Mouse (Mus musculus) cerebellum, adult 18-20 months (tissue): Measurements from ENCODE around the gene Bri3.

Source experiments
- DNase-seq, 2 experiments: peaks; one replicate each; pipeline ENCODE4 v3.0.0; 2021

Gene Bri3

GRCm38 (mm10) chr5:144234714-144235113 lies 9.5 kb upstream of the Bri3 start:
- no peak for DNase-seq

DNA sequence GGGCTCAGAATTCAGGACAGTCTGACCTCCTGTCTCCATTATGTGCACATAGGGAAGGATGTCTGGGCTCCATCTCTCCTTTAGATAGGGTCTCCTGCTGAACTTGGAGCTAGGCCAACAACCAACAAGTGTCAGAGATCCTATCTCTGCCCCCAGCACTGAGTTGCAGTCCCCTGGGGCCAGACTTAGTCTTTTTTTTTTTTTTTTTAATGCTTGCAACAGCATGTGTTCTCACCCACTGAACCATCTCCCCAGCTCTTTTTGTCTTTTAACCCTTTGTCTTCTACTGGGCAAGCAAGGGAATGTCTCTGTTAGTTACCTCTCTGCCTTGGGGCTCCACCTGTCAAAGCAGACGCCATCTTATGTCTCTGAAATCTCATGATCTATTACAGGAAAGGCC lies 5.3 kb upstream of the Bri3 start:
- no peak for DNase-seq

- DNase-seq = no peak
Observed at GRCm38 (mm10) chr5:144245592-144245991, 1.4 kb downstream of the Bri3 start.

DNA sequence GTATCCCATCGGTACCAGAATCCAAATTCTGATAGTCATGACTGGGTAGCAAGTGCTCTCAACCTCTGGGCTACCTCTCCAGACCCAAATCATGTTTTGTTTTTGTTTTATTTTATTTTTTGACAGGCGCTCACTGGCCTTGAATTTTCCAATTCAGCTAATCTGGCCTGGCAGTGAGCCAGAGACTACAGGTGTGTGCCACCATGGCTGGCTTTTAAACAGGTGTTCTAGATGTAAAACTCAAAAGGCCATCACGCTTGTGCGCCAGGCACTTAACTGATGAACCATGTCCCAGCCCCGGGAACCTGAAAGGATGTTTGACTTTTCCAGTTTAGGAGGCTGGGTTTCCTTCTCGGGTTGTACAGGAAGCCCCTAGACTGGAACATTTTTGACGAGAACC lies 2.4 kb downstream of the Bri3 start:
- no peak for DNase-seq

- no peak for DNase-seq
Observed at GRCm38 (mm10) chr5:144247307-144247706, 3.1 kb downstream of the Bri3 start.

DNA sequence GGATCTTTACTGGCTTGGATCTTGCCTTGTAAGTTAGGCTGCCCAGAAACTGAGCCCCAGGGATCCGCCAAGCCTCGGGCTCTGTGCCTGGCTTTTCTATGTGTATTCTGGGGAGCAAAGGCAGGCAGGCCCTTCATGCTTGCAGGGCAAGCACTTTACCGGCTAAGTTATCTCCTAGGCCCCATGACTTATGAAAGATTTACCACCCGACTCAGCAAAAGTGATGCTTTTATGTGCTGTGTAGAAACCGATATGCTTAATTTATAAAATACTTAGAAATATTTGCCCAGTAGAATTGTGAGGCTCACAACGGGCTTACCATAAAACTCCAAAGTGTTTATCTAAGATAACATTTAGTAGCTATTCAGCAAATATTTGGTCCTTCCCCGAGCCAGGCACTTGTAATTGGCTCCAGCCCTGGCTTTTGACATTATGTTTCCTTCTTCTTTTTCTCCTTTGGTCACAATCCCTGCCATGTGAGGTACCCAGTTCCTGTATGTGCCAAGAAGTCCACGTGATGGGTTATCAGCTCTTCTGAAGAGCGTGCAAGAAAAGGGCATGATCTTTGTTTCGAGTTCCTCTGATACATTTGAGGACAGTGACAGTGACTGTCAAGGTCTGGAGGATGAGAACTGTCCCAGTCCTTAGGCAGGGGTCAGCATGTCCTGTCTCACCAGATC lies 3.8 kb downstream of the Bri3 start:
- no peak for DNase-seq

DNA sequence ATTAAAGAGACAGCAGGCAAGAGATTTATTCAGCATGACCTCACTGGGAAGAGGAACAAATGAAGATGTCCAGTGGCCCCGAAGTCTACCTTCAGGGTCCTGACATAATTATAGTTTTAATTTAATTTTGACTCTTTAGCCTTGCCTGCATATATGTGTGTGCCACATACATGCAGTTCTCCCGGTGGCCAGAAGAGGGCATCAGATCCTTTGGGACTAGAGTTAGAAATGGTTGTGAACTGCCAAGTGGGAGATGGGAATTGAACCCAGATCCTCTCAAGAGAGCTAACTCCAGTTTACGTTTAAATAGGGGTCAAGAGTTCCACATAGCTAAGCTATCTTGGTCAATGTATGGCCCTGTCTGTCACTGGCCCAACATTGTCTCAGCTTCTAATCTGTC lies 5.6 kb downstream of the Bri3 start:
- no peak for DNase-seq

DNA sequence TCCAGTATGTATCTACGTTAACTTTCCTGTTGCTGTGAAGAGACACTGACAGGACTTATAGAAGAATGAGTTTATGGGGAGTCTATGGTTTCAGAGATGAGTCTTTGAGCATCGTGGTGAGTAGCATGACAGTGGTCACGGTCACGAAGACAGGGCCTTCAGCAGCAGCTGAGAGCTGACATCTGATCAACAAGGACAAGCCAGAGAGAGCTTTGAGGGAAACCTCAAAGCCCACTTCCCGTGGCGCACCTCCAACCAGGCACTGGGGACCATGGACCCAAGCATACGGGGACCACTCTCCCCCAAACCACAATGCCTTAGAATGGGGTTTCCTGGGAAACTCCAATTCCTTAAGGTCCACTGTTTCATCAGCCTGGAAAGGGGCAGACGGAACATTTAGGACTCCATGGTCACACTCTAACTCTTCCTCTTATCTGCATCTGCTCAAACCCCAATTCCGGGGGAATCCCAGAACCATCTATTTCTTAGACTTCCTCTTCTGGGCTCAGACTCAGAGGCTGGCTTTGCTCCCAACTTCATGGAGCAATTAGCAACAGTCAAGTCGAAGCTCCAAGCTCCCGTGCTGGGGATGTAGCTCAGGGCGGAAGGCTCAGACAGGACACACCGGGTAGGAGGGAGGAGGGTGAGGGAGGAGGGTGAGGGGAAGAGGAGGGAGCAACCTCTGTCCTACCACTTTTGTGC lies 7.8 kb downstream of the Bri3 start:
- DNase-seq = no peak

GRCm38 (mm10) chr5:144253212-144253611 lies 9.0 kb downstream of the Bri3 start:
- DNase-seq = no peak

DNA sequence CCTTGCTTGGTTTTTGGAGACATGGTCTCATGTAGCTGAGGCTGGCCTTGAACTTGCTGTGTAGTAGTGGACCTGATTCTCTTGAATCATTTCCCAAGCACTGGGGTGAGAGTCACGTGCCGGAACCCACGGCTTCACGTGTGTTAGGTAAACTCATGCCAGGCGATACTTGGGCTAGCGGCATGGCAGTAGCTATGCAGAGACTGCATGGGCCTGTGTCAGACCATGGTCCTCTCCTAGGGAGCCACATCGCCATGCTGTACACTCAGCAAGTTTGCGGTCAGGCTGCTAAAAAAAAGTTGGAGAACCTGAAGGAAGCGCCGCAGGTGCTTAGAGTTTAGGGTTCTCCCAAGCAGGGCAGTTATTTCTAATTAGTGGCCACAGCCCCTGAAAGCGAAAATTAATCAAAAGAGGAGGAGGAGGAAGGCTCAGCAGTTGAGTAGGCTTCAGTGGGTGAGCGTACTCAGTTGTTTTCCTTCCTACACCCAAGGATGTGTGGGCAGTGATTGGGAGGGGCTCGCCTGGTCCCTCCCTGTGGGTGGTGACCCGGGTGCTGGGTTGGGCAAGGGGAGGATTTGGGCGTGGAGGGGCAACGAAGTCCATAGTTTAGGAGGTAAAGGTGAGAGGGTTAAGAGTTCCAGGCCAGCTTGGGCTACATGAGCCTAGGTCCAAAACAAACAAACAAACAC lies 10.0 kb downstream of the Bri3 start:
- DNase-seq = no peak

DNA sequence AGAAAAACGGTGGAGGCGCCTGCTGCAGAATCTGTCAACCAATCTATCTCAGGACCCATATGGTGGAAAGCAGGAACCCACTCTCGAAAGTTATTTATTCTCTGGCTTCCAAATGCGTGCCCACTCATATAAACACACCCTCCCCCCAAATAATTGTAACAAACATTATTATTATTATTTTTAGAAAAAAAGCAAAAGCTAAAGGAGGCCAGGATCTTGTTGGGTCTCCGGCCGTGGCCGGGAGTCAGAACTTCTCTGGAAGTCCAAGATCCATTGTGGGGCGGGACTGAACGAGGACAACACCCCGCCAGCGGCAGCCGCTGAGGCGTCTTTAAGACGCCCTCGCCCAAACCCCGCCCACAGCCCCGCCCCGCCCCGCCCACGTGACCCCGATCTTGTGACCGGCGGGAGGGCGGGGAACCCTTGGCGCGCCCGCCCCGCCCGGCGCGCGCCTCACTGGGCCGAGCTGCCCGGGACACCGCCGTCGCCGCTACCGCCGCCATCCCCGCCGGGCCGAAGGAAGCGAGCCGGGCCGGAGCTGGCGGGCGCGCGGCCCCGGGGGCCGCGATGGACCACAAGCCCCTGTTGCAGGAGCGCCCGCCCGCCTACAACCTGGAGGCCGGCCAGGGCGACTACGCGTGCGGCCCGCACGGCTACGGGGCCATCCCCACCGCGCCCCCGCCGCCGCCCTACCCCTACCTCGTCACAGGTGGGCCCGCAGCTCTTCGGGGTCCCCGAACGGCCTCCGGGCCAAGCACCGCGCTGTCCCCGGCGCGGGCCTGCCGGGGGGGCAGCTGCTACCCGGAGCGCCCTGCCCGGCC lies 10.8 kb downstream of the Bri3 start:
- DNase-seq = peak; percentile 82 to 89

DNA sequence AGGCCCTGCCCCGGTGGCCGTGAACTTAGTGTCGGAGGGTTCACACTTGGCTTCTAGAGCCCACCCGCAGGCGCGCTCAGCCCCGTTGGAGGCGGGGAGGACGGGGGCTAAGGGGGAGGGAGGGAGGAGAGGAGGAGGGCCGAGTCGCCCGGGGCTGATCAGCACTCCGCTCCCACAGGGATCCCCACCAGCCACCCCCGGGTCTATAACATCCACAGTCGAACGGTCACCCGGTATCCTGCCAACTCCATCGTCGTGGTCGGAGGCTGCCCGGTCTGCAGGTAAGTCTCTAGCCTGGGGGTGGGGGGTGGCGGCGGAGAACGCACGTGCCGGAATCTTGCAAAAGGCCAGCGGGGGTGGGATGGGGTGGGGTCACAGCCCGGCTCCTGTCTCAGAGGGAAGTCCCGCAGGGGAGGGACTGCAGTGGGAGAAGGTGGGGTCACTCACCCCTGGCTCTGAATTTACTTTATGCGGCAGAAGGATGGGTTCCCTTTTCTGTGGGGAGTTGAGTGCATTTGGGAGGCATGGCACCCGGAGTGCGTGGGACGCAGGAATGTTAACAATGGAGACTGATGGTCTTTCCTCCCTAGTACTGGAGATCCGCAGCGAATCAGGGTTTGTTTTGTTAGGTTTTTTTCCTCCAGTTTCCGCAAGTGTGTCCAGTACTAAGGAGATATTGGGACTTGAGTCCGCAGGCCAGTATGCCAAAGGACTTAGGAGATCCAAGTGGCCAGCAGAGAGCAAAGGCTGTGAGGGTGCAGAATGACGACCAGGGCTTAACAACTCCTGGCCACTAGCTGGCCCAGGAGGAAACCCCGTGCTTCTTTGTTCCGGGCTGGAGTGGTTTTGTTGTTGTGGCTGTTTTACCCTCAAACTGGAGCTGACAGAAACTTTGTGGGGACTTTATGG lies 11.6 kb downstream of the Bri3 start:
- peak; percentile 41 to 46 for DNase-seq

GRCm38 (mm10) chr5:144256541-144256870 lies 12.3 kb downstream of the Bri3 start:
- no peak for DNase-seq

- no peak for DNase-seq
Observed at GRCm38 (mm10) chr5:144256888-144257287, 12.7 kb downstream of the Bri3 start.

DNA sequence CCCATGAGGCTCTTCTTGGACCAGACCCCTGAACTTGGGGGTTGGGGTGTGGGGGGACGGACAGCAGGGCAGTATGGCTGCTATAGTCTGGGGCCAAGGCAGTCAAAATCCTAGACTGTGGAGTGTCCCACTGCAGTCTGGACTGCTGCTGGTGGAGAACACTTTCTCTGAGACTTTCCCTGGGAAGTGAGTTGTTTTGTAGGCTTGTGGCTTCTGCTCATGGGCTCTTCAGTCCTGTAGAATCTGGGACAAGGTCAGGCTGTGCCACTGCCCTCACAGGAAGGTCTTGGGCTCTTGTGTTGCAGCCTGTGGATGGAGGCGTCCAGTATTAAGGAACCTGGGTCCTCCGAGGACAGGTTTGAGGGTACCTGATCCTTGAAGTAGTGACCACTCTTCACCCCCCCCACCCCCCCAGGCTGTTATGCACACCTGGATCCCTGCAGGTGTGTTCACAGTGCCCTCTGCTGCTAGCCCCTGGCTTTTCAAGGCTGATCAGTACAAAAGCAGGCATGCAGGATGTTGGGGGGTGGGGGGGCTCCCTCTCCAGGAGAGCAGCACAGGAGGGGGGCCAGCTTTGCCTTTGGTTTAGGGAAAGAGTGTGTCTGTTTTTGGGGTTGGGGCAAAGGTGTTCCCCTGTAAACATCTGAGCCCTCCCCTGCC lies 13.3 kb downstream of the Bri3 start:
- DNase-seq = no peak

- no peak for DNase-seq
Observed at GRCm38 (mm10) chr5:144258131-144258611, 13.9 kb downstream of the Bri3 start.

- no peak for DNase-seq
Observed at GRCm38 (mm10) chr5:144258687-144259086, 14.4 kb downstream of the Bri3 start.

GRCm38 (mm10) chr5:144259228-144259627 lies 15.0 kb downstream of the Bri3 start:
- no peak for DNase-seq

DNA sequence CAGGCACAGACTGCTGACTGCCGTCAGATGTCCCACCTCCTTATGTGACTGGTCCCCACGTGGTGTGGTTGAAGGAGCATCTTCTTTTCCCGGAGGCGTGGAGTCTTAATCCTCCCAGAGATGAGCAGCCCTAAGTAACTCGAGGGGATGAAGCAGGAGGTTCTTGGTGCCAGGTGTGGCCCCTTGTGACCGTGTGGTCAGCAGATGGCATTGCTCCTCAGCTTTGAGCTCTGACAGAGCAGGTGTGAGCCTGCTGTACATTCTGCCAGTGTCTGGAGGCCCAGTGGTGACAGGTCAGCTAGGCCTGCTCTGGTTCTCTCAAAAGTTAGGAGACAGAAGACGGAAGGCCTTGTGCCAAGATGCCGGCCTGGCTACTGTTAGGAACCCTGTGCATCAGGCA lies 16.2 kb downstream of the Bri3 start:
- DNase-seq = no peak

DNA sequence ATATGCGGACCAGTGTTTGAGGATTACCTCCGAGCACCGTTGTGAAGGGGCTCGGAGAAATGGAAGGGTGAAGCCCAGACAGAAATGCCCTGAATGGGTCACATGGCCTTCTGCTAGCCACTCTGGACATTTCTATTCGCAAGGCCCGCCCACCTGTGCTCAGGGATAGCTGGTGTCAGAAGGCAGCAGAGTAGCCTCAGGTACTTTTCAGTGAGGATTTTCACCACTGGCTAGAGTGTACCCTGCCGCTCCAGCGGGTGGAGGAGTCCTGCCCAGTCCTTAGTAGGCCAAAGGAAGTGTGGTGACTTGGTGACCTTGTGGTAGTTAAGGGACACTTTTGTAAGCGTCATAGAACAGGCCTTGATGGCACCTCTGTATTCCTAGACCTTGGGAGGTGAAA lies 17.1 kb downstream of the Bri3 start:
- DNase-seq = no peak

DNA sequence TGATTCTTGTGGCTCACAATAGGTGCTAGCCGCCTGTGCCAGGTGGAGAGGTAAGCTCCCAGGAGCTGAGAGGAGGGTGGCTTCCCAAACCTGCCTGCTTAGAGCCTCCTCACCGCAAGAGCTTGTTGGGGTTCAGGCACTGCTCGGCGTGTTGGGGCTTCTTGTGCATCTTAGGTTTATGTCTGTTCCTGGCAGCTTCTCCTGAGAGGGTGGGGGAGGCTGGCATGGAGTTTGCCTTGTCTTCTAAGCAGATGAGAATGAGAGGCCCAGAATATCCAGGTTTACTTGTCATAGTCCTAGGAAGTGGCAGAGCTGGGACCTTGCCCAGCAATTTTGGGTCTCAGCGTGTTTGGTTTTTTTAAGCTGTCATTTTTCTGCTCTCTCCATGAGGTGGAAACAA lies 17.6 kb downstream of the Bri3 start:
- DNase-seq = no peak

DNA sequence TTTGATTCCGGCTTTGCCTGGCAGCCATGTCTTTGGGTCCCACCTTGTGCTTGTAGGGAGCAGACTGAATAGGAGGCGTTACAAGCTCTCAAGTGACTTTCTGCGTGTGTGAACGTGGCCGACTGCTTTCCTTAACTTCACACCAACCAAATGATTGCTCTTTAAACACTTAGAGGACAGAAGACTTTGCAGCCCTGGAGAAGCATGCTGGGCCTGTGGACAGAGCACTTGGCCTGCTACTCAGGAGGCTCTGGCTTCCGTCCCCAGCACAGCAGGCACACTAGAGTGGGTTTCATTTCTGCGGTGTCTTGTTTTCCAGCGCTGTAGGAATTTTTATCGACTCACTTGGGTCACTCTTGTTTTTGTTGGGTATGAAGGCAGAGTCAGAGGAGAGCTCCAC lies 18.8 kb downstream of the Bri3 start:
- no peak for DNase-seq
